Mouse (Mus musculus) left cerebral cortex, postnatal 10 days (tissue): ENCODE results near the gene Tmem115. TPM values are rescaled to one million over a fixed set of nuclear protein-coding genes. Genes with fewer than 3 reads are reported as not detected.
A peak's percentile ranks its signal among the peaks of the same experiment; 100 is the strongest.
"Not testable (repeated sequence)": the region's sequence is repeated elsewhere in the genome, so short reads cannot be mapped to it uniquely, and the experiment has no call there.

ENCODE experiments used
- DNase-seq, 2 experiments: peaks; one replicate each; pipeline ENCODE4 v3.0.0; 2021 to 2022; ENCODE audit warnings: low spot score in 2 of 2, mixed read lengths in 1 of 2; ENCODE audit errors: extremely low spot score in 1 of 2
- intact Hi-C: fragments of 180-260 bp; cut with DNase I; formaldehyde crosslinking; loops from one replicate; pipeline ENCODE4 v1.15.1; 2025
- total RNA-seq, 2 experiments: library from RNA; stranded (reverse); gene quantifications; 2 replicates each; pipeline ENCODE4 v1.2.3; 2021

Tmem115 gene
- total RNA-seq, 2 experiments from 2014 or later, result 31.8 to 35.7 TPM

- peak; percentile 59 to 73 for DNase-seq
Measured at GRCm38 (mm10) chr9:107545602-107546001, 11.9 kb downstream of the Tmem115 start.

GRCm38 (mm10) chr9:107547026-107547425, 13.3 kb downstream of the Tmem115 start, which contains the start of gene Zmynd10:
Gene Zmynd10 (plus strand): TSS chr9:107547298.
- intact Hi-C loops, result no loop called here
- peak; percentile 85 to 93 for DNase-seq

More at GRCm38 (mm10) chr9:107545602-107546001, 11.9 kb downstream of the Tmem115 start:
- intact Hi-C loops, result no loop called here

DNA sequence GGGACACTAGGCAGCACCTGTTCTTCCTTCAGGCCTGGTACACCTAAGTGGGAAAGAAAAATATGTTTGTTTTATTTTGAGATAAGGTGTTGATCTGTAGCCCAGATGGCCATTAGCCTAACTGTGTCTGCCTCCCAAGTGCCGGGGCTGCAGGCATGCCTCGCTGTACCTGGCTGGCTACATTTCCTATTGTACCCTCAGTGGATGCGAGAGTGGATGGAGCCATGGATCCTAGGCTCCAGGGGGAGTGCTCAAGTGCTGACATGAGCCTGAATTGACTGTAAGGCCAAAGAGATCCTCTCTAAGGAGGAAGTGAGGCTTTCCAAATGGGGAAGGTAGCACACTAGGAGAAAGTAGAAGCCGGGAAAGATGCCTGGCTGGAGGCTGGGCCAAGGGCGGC, 14.2 kb downstream of the Tmem115 start:
- intact Hi-C loops, result no loop called here
- DNase-seq, result no peak

DNA sequence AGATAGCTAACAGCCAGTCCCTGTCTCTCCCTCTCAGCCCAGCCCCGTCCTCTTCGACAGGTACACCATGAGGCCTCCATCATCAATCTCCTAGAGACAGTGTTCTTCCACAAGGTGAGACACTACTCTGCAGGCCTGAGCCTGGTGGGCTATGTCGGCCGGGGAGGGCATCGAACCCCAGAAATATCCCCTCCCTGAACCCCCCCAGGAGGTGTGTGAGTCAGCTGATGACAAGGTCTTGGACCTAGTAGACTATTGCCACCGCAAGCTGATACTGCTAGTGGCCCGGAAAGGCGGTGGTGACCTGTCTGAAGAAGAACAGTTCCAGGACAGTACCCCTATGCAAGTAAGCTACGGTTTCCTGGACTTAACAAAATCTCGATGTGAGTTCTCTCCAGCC, 15.1 kb downstream of the Tmem115 start:
- intact Hi-C loops, result no loop called here

GRCm38 (mm10) chr9:107549297-107550074, 15.7 kb downstream of the Tmem115 start:
- DNase-seq, result no peak
- intact Hi-C loops, result no loop called here

More for the DNA sequence above, 15.1 kb downstream of the Tmem115 start:
- no peak for DNase-seq

GRCm38 (mm10) chr9:107550491-107551116, 16.9 kb downstream of the Tmem115 start:
- DNase-seq, result no peak
- intact Hi-C loops, result no loop called here

DNA sequence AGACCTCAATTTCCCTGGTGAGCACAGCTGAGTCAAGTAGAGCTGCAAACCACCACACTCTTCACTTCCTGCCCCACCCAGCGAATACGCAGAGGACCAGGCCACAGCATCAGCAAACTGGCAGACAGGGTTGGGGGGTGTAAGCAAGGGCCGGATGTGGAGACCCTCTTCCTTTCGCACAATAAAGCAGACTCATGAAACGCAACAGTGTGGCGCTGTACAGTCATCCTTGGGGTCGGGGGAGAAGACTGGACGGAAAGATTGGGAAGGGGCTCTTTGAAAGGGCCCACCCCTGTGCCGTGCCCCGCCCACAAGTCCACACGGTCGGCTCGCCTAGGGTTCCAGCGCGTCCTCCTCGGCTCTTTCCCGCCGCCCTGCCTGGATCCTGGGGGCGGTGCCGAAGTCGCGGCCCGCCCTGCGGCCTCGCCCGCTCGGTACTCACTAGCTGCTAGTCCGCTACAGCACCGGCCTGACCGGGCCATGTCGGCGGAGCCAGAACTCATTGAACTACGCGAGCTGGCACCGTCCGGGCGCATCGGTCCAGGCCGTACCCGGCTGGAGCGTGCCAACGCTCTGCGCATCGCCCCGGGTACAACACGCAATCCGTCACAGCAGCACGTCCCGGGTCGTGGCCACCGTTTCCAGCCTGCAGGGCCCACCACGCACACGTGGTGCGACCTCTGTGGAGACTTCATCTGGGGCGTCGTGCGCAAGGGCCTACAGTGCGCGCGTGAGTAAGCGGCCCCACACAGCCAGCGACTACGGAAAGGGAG, 17.6 kb downstream of the Tmem115 start, which contains the start of gene Rassf1:
TSS of gene Rassf1 (plus strand) at position 439 of the 773 bp plus-strand sequence.
- peak in 1 of 2 experiments; percentile 73 for DNase-seq

DNA sequence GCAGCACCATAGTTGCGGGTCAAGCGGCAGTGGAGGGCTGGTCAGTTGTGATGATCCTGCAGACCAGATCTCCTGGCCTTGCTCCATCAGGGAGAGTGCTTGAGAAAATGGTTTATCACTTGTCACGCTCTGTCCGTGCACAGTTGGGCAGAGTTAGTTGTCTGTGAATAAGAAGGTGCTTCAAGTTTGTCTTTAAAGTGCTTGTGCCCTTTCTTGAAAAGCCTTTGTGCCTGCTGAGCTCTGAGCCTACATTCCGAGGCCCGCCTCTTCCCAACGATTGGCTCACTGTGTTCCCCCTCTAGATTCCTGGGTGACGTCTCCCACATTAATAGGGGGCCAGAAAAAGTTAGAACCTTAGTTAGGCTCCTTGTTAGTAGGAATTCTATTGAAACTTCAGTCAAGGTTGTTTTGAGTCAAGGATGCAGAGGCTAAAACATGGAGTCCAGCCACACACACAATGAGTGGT, 18.2 kb downstream of the Tmem115 start:
- intact Hi-C loops, result no loop called here
- no peak for DNase-seq

More for the DNA sequence above, 17.6 kb downstream of the Tmem115 start, which contains the start of gene Rassf1:
- intact Hi-C loops, result no loop called here

GRCm38 (mm10) chr9:107552690-107553393, 19.1 kb downstream of the Tmem115 start:
- intact Hi-C loops, result no loop called here
- no peak for DNase-seq

GRCm38 (mm10) chr9:107553541-107554318, 20.0 kb downstream of the Tmem115 start:
- intact Hi-C loops, result no loop called here
- DNase-seq, result peak in 1 of 2 experiments; percentile 59

DNA sequence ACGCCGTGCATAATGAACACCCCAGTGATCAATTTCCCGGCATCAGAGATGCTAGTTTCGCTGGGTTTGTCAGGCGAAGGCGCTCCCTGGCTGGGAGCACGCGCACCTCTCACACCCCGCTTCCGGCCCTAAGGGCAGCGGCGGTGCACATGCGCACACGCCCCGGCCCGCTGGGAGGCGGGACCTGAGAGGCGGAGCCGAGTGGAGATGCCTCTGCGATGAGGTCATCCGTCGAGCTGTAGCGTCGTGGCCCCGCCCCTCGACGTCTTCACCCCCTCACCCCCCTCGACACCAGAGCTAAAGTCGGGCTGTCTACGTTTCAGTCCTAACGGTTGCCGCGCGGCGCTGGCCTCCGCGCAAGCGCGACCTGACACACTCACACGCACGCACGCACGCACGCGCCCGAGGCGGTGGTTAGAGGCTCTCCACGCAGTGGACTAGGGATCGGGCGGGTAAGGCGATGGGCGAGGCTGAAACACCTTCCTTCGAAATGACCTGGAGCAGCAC, 20.6 kb downstream of the Tmem115 start:
- intact Hi-C loops, result no loop called here
- peak; percentile 92 to 96 for DNase-seq

- peak in 1 of 2 experiments; percentile 75 for DNase-seq
- intact Hi-C loops, result no loop called here
Measured at GRCm38 (mm10) chr9:107555031-107555457, 21.3 kb downstream of the Tmem115 start.

DNA sequence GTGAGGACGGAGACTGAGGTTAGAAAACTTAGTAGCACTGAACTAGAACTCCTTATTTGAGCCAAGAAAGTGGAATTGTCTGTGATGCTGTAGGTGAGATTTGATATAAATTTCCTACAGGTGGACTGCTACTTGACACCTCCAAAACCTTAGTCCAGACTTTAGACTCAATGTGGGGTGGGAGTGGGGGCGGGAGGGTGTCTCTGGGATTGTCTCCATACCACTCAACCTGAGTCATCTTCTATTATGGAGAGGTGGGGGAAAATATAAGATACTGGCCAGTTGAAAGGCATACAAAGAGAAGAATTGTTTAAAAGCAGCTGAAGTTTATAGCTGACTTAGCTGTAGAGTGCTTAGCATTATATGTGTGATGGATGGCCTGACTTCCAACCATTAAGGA, 22.0 kb downstream of the Tmem115 start:
- intact Hi-C loops, result no loop called here
- no peak for DNase-seq

- no peak for DNase-seq
- intact Hi-C loops, result no loop called here
Measured at GRCm38 (mm10) chr9:107556346-107556745, 22.6 kb downstream of the Tmem115 start.

DNA sequence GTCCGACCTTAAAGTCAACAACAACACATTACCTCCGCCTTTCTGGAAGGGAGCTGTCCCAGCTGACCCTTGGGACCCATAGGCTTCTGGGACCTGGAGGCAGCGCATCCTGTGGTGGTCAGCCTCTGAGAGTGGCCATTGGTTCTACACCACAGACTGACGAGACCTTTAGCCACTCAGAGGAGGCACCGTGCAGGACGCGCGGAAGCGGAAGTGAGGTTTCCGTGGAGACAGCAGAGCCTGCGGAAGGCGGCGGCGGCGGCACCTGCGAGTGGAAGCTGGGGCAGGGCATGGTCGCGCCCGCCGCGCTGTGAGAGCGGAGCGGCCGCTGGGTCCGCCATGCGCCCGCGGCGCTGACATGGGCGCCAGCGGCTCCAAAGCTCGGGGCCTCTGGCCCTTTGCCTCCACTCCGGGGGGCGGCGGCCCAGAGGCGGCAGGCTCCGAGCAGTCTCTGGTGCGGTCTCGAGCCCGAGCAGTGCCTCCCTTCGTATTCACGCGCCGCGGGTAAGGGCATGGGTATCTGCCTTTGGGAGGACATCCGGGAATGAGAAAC, 29.4 kb downstream of the Tmem115 start, which contains the start of gene Tusc2:
TSS of gene Tusc2 (plus strand) at position 227 of the 553 bp plus-strand sequence.
- DNase-seq, result peak; percentile 95 to 96
- intact Hi-C loops, result no loop called here

- DNase-seq, intact Hi-C loops: not testable (repeated sequence)
Measured at GRCm38 (mm10) chr9:107565556-107565955, 31.8 kb downstream of the Tmem115 start.

- peak; percentile 65 to 89 for DNase-seq
- intact Hi-C loops, result no loop called here
Measured at GRCm38 (mm10) chr9:107566041-107566709, 32.4 kb downstream of the Tmem115 start.
